Mouse (Mus musculus) ES-Bruce4 (cell line): ENCODE measurements around the gene Deup1.

Source experiments
- CTCF ChIP-seq: IDR thresholded peaks from one replicate; pipeline ENCODE4 v1.8.1; 2011; ENCODE audit warnings: low read depth, low read length
- POLR2A ChIP-seq: IDR thresholded peaks from one replicate; pipeline ENCODE4 v1.8.1; 2011; ENCODE audit warnings: low read length; ENCODE audit not compliant: insufficient read depth

DNA sequence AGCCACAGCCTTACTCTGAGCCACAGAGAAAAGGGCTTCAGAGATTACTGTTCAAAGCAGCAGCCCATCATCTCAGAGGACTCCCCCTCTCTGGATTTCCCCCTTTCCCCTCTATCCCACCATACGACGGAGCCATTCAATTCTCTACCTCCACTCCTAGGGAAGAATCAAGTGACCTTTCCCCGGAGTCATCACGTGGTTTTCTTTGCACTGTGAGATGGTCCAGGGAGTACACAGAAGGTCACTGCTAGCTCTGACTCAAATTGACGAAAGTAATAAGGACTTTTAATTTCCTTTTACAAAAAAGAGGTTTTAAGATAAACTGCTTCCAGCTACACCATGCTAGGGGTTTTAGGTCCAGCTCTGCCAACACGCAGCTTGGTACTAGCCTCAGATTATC is 31.3 kb upstream of the Deup1 start:
- no peak for TF ChIP-seq CTCF
- no peak for TF ChIP-seq POLR2A
